Mouse (Mus musculus): ENCODE results near the gene Tbc1d9.
"Not testable (repeated sequence)": the region's sequence is repeated elsewhere in the genome, so short reads cannot be mapped to it uniquely, and the experiment has no call there.

The Tbc1d9 gene

GRCm38 (mm10) chr8:83227336-83227735 is 62.2 kb downstream of the Tbc1d9 start:
- DNase-seq (ENCODE audit: low read depth, low spot score): no peak

GRCm38 (mm10) chr8:83233099-83233498 is 67.9 kb downstream of the Tbc1d9 start:
- peak; percentile 30 for DNase-seq (ENCODE audit: low read depth, low spot score)

GRCm38 (mm10) chr8:83239341-83239740 is 74.2 kb downstream of the Tbc1d9 start:
- DNase-seq (ENCODE audit: low read depth, low spot score): peak; percentile 78

- DNase-seq (ENCODE audit: low read depth, low spot score): peak; percentile 84
These were observed 79.0 kb downstream of the Tbc1d9 start for GRCm38 (mm10) chr8:83244151-83244550.

- DNase-seq (ENCODE audit: low read depth, low spot score): no peak
These were observed 85.7 kb downstream of the Tbc1d9 start for GRCm38 (mm10) chr8:83250858-83251257.

- no peak for DNase-seq (ENCODE audit: low read depth, low spot score)
These were observed 86.5 kb downstream of the Tbc1d9 start for GRCm38 (mm10) chr8:83251362-83252246.

GRCm38 (mm10) chr8:83252791-83253190 is 87.6 kb downstream of the Tbc1d9 start:
- DNase-seq (ENCODE audit: low read depth, low spot score): no peak

GRCm38 (mm10) chr8:83257631-83258030 is 92.5 kb downstream of the Tbc1d9 start:
- no peak for DNase-seq (ENCODE audit: low read depth, low spot score)

GRCm38 (mm10) chr8:83260418-83261215 is 95.5 kb downstream of the Tbc1d9 start:
- DNase-seq (ENCODE audit: low read depth, low spot score): peak; percentile 65

GRCm38 (mm10) chr8:83271172-83271571 is 106.0 kb downstream of the Tbc1d9 start:
- DNase-seq (ENCODE audit: low read depth, low spot score): no peak

GRCm38 (mm10) chr8:83272464-83272863 is 107.3 kb downstream of the Tbc1d9 start:
- no peak for DNase-seq (ENCODE audit: low read depth, low spot score)

GRCm38 (mm10) chr8:83274470-83274869 is 109.3 kb downstream of the Tbc1d9 start:
- DNase-seq (ENCODE audit: low read depth, low spot score): no peak

GRCm38 (mm10) chr8:83278431-83278830 is 113.3 kb downstream of the Tbc1d9 start:
- DNase-seq (ENCODE audit: low read depth, low spot score): no peak

- DNase-seq (ENCODE audit: low read depth, low spot score): no peak
These were observed 120.2 kb downstream of the Tbc1d9 start for GRCm38 (mm10) chr8:83285391-83285790.

- no peak for DNase-seq (ENCODE audit: low read depth, low spot score)
These were observed 125.0 kb downstream of the Tbc1d9 start, which contains the start of gene Ucp1 for GRCm38 (mm10) chr8:83290176-83290575. Gene Ucp1, plus strand, starts transcription at chr8:83290352.

GRCm38 (mm10) chr8:83297375-83297774 is 132.2 kb downstream of the Tbc1d9 start:
- no peak for DNase-seq (ENCODE audit: low read depth, low spot score)

- DNase-seq (ENCODE audit: low read depth, low spot score): no peak
These were observed 135.0 kb downstream of the Tbc1d9 start for GRCm38 (mm10) chr8:83300135-83300534.

GRCm38 (mm10) chr8:83304946-83305345 is 139.8 kb downstream of the Tbc1d9 start:
- no peak for DNase-seq (ENCODE audit: low read depth, low spot score)

GRCm38 (mm10) chr8:83309836-83310235 is 144.7 kb downstream of the Tbc1d9 start:
- DNase-seq (ENCODE audit: low read depth, low spot score): no peak

GRCm38 (mm10) chr8:83315084-83315483 is 149.9 kb downstream of the Tbc1d9 start:
- not testable (repeated sequence) for DNase-seq (ENCODE audit: low read depth, low spot score)

GRCm38 (mm10) chr8:83315691-83316090 is 150.5 kb downstream of the Tbc1d9 start:
- peak; percentile 12 for DNase-seq (ENCODE audit: low read depth, low spot score)

- no peak for DNase-seq (ENCODE audit: low read depth, low spot score)
These were observed 155.4 kb downstream of the Tbc1d9 start for GRCm38 (mm10) chr8:83320543-83320942.

All from brain, adult 2 months (tissue).